Mouse (Mus musculus): ENCODE results near the gene Fndc5.

The Fndc5 gene

GRCm38 (mm10) chr4:129147552-129148103, 10.8 kb downstream of the Fndc5 start:
- DNase-seq (ENCODE audit: low spot score in 2 of 2): no peak

GRCm38 (mm10) chr4:129149321-129149720, 12.5 kb downstream of the Fndc5 start:
- no peak for DNase-seq (ENCODE audit: low spot score in 2 of 2)

GRCm38 (mm10) chr4:129151276-129151811, 14.5 kb downstream of the Fndc5 start:
- DNase-seq (ENCODE audit: low spot score in 2 of 2): no peak

- no peak for DNase-seq (ENCODE audit: low spot score in 2 of 2)
Observed at GRCm38 (mm10) chr4:129157541-129157940, 20.7 kb downstream of the Fndc5 start.

- DNase-seq (ENCODE audit: low spot score in 2 of 2): no peak
Observed at GRCm38 (mm10) chr4:129158549-129158948, 21.8 kb downstream of the Fndc5 start.

- no peak for DNase-seq (ENCODE audit: low spot score in 2 of 2)
Observed at GRCm38 (mm10) chr4:129161076-129161475, 24.3 kb downstream of the Fndc5 start.

- DNase-seq (ENCODE audit: low spot score in 2 of 2): no peak
Observed at GRCm38 (mm10) chr4:129161581-129162255, 24.9 kb downstream of the Fndc5 start.

- no peak for DNase-seq (ENCODE audit: low spot score in 2 of 2)
Observed at GRCm38 (mm10) chr4:129172529-129172928, 35.7 kb downstream of the Fndc5 start.

- no peak for DNase-seq (ENCODE audit: low spot score in 2 of 2)
Observed at GRCm38 (mm10) chr4:129179560-129179959, 42.8 kb downstream of the Fndc5 start.

GRCm38 (mm10) chr4:129188041-129188659, 51.4 kb downstream of the Fndc5 start:
- no peak for DNase-seq (ENCODE audit: low spot score in 2 of 2)

- DNase-seq (ENCODE audit: low spot score in 2 of 2): peak; percentile 32 to 36
Observed at GRCm38 (mm10) chr4:129188803-129189541, 52.2 kb downstream of the Fndc5 start.

GRCm38 (mm10) chr4:129189542-129190519, 53.0 kb downstream of the Fndc5 start, which contains the start of the genes S100pbp and Yars:
S100pbp (minus strand) TSS chr4:129189727.
Yars (plus strand) TSS chr4:129189760.
- peak; percentile 97 to 98 for DNase-seq (ENCODE audit: low spot score in 2 of 2)

GRCm38 (mm10) chr4:129190538-129190937, 53.7 kb downstream of the Fndc5 start:
- no peak for DNase-seq (ENCODE audit: low spot score in 2 of 2)

- no peak for DNase-seq (ENCODE audit: low spot score in 2 of 2)
Observed at GRCm38 (mm10) chr4:129191691-129192090, 54.9 kb downstream of the Fndc5 start.
